Mouse (Mus musculus) heart, postnatal 0 days (tissue): ENCODE measurements around the gene Hpd. TPM values are rescaled to one million over a fixed set of nuclear protein-coding genes. Genes with fewer than 3 reads are reported as not detected.

Experiments used
- ATAC-seq: fragments of 200-750 bp; cut with Nextera tagmentation; 2 replicates; pipeline ENCODE4 v1.8.0; 2017; ENCODE audit warnings: low read depth, moderate number of reproducible peaks, moderate library complexity; ENCODE audit not compliant: insufficient read depth
- DNase-seq: peaks from one replicate; pipeline ENCODE4 v3.0.0-alpha.2; 2016; ENCODE audit warnings: low spot score
- H3K27ac ChIP-seq: fragments of 300-500 bp; sonication (generic); 2 replicates; pipeline ENCODE4 v1.5.1; 2014; ENCODE audit warnings: low read depth, mild to moderate bottlenecking
- H3K27me3 ChIP-seq: fragments of 300-500 bp; sonication (generic); 2 replicates; pipeline ENCODE4 v1.6.1; 2014; ENCODE audit warnings: low read length, mixed read lengths; ENCODE audit not compliant: control insufficient read depth, insufficient read depth
- H3K36me3 ChIP-seq: fragments of 300-500 bp; sonication (generic); replicated peaks from 2 replicates; pipeline ENCODE4 v1.6.1; 2014; ENCODE audit warnings: low read length, mixed read lengths; ENCODE audit not compliant: control insufficient read depth, insufficient read depth
- H3K4me1 ChIP-seq: fragments of 300-500 bp; sonication (generic); 2 replicates; pipeline ENCODE4 v1.6.1; 2014; ENCODE audit warnings: antibody characterized with exemption; ENCODE audit not compliant: control insufficient read depth, insufficient read depth
- H3K4me2 ChIP-seq: fragments of 300-500 bp; sonication (generic); 2 replicates; pipeline ENCODE4 v1.6.1; 2014; ENCODE audit warnings: low read depth, mild to moderate bottlenecking, low read length, moderate library complexity
- H3K4me3 ChIP-seq: fragments of 300-500 bp; sonication (generic); 2 replicates; pipeline ENCODE4 v1.5.1; 2014; ENCODE audit warnings: low read depth, low read length
- H3K9ac ChIP-seq: fragments of 300-500 bp; sonication (generic); replicated peaks from 2 replicates; pipeline ENCODE4 v1.6.1; 2014; ENCODE audit warnings: low read depth, low read length, mixed read lengths
- H3K9me3 ChIP-seq: fragments of 300-500 bp; sonication (generic); replicated peaks from 2 replicates; pipeline ENCODE4 v1.6.1; 2016; ENCODE audit warnings: low read length; ENCODE audit not compliant: control insufficient read depth
- CTCF ChIP-seq: IDR thresholded peaks from 2 replicates; pipeline ENCODE4 v1.5.1; 2016; ENCODE audit warnings: antibody characterized with exemption, control low read depth, low read depth
- EP300 ChIP-seq: IDR thresholded peaks from 2 replicates; pipeline ENCODE4 v1.6.1; 2016; ENCODE audit warnings: antibody characterized with exemption, low read depth
- WGBS: fragments of 180-500 bp; shearing (Covaris S2); extraction: QIAGEN DNeasy Blood & Tissue Kit; methylation state at CpG from one replicate; pipeline ENCODE4 v1.1.7; 2014; 5-methylcytosine and 5-hydroxymethylcytosine counted together
- polyA plus RNA-seq: library from polyadenylated mRNA; unstranded; fragments of >200 nt; fragmentation: Nextera tagmentation; extraction: Ambion mirVana; gene quantifications from 2 replicates; pipeline ENCODE4 v1.2.1, GENCODE M21; 2015
- total RNA-seq: library from RNA; depleted of rRNA; stranded (reverse); fragments of >200 nt; gene quantifications from 2 replicates; pipeline ENCODE4 v1.2.3, GENCODE M21; 2014; ENCODE audit warnings: low replicate concordance

The Hpd gene
- total and polyA plus RNA-seq, 2 experiments from 2014 or later, result 0.92 TPM; not detected in 1

- no peaks in the 10 kb centered on the region for H3K27me3 ChIP-seq
- ATAC-seq (no peak), DNase-seq (no peak)
- no peak overlapping the region for H3K4me2 ChIP-seq
- no peak overlapping the region for H3K27ac ChIP-seq
- no peak overlapping the region for H3K9ac ChIP-seq
- H3K9me3 ChIP-seq, result 0 out of 2 replicates have a peak, but pooled peaks cover 3% of the 10 kb centered on the region
- WGBS, result 74% methylated on average over 9 of the region's 9 CpGs
- no peak overlapping the region for H3K4me3 ChIP-seq
- peaks cover 21% of the 10 kb centered on the region for H3K36me3 ChIP-seq
- no peak for TF ChIP-seq CTCF
- TF ChIP-seq EP300, result no peak
- H3K4me1 ChIP-seq, result no peaks in the 10 kb centered on the region
Measured at GRCm38 (mm10) chr5:123170365-123170764, 12.2 kb downstream of the Hpd start.

- Histone ChIP-seq H3K36me3 (peaks cover 26% of the 10 kb centered on the region), H3K4me1 (no peaks in the 10 kb centered on the region), H3K9ac (no peak within 1 kb of the TSS), H3K27me3 (no peaks in the 10 kb centered on the region), H3K4me3 (no peak within 1 kb of the TSS), H3K9me3 (no peaks in the 10 kb centered on the region), H3K4me2 (no peak within 1 kb of the TSS), H3K27ac (no peak within 1 kb of the TSS)
- ATAC-seq (no peak), DNase-seq (no peak)
- 86% methylated on average over 5 of the region's 5 CpGs for WGBS
- TF ChIP-seq EP300 (no peak), CTCF (no peak)
Measured at GRCm38 (mm10) chr5:123169284-123169683, 13.2 kb downstream of the Hpd start, which contains the start of gene Psmd9. Gene Psmd9 (plus strand): TSS chr5:123169413.

- Histone ChIP-seq H3K27me3 (no peaks in the 10 kb centered on the region), H3K27ac (no peak overlapping the region), H3K36me3 (peaks cover 43% of the 10 kb centered on the region), H3K9ac (no peak overlapping the region), H3K4me2 (no peak overlapping the region), H3K4me1 (no peaks in the 10 kb centered on the region), H3K9me3 (no peaks in the 10 kb centered on the region), H3K4me3 (no peak overlapping the region)
- DNase-seq (no peak), ATAC-seq (no peak)
- TF ChIP-seq CTCF, result no peak
- no peak for TF ChIP-seq EP300
- 79% methylated on average over 5 of the region's 5 CpGs for whole genome bisulfite sequencing
Measured at GRCm38 (mm10) chr5:123167591-123167990, 14.9 kb downstream of the Hpd start.

GRCm38 (mm10) chr5:123166437-123166836, 16.1 kb downstream of the Hpd start:
- no peaks in the 10 kb centered on the region for H3K27me3 ChIP-seq
- no peak overlapping the region for H3K27ac ChIP-seq
- no peak overlapping the region for H3K4me2 ChIP-seq
- H3K9ac ChIP-seq, result no peak overlapping the region
- no peaks in the 10 kb centered on the region for H3K9me3 ChIP-seq
- 86% methylated on average over 10 of the region's 10 CpGs for WGBS
- ATAC-seq, result no peak
- no peaks in the 10 kb centered on the region for H3K4me1 ChIP-seq
- TF ChIP-seq CTCF (no peak), EP300 (no peak)
- no peak for DNase-seq
- no peak overlapping the region for H3K4me3 ChIP-seq
- peaks cover 54% of the 10 kb centered on the region for H3K36me3 ChIP-seq

- TF ChIP-seq EP300, result no peak
- no peak for TF ChIP-seq CTCF
- no peak overlapping the region for H3K4me2 ChIP-seq
- peaks cover 86% of the 10 kb centered on the region for H3K36me3 ChIP-seq
- H3K4me3 ChIP-seq, result no peak overlapping the region
- H3K9me3 ChIP-seq, result no peaks in the 10 kb centered on the region
- WGBS, result 74% methylated on average over 9 of the region's 9 CpGs
- H3K27me3 ChIP-seq, result no peaks in the 10 kb centered on the region
- ATAC-seq, result no peak
- no peak for DNase-seq
- no peak overlapping the region for H3K27ac ChIP-seq
- H3K4me1 ChIP-seq, result no peaks in the 10 kb centered on the region
- H3K9ac ChIP-seq, result no peak overlapping the region
Measured at GRCm38 (mm10) chr5:123162942-123163341, 19.6 kb downstream of the Hpd start.

- TF ChIP-seq EP300 (no peak), CTCF (no peak)
- 84% methylated on average over 14 of the region's 15 CpGs for WGBS
- Histone ChIP-seq H3K4me3 (no peak overlapping the region), H3K9ac (no peak overlapping the region), H3K27me3 (no peaks in the 10 kb centered on the region), H3K9me3 (no peaks in the 10 kb centered on the region), H3K27ac (no peak overlapping the region), H3K36me3 (peaks cover 83% of the 10 kb centered on the region), H3K4me1 (no peaks in the 10 kb centered on the region), H3K4me2 (no peak overlapping the region)
- ATAC-seq, result no peak
- no peak for DNase-seq
Measured at GRCm38 (mm10) chr5:123160341-123160740, 22.2 kb downstream of the Hpd start.
